Mouse (Mus musculus) stomach, postnatal 0 days (tissue): ENCODE results near the gene BC025920.
"Not testable (repeated sequence)": the region's sequence is repeated elsewhere in the genome, so short reads cannot be mapped to it uniquely, and the experiment has no call there.

Source experiments
- CTCF ChIP-seq: IDR thresholded peaks from 2 replicates; pipeline ENCODE4 v1.5.1; 2016; ENCODE audit warnings: antibody characterized with exemption, low read depth, mild to moderate bottlenecking, moderate library complexity
- EP300 ChIP-seq: optimal IDR thresholded peaks from 2 replicates; pipeline ENCODE3; 2016; ENCODE audit warnings: antibody characterized with exemption

DNA sequence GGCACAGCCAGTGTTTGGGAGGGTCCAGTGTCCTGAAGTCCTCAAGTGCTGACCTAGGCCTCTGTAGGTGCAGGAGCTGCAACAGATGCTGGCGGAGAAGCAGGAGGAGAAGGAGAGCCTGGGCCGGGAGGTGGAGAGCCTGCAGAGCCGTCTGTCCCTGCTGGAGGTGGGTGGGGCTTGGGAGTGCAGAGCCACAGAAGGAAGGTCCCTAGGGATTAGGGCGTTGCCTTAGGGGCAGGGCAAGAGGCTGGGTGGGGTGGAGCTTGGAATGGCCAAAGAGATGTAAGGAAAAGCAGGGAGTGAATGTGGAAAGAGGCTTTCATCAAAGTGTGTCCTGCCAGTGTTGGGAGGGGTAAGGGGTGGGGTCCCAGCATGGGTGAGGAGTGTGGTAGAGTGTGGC, 34.8 kb downstream of the BC025920 start:
- not testable (repeated sequence) for TF ChIP-seq CTCF, EP300
